Mouse (Mus musculus) frontal cortex, adult 2 months (tissue): ENCODE results near the gene Dock3. TPM values are rescaled to one million over a fixed set of nuclear protein-coding genes. Genes with fewer than 3 reads are reported as not detected.

Experiments used
- DNase-seq, 2 experiments: peaks; one replicate each; pipeline ENCODE4 v3.0.0; 2022; ENCODE audit warnings: low spot score in 1 of 2; ENCODE audit errors: extremely low spot score in 1 of 2
- polyA plus RNA-seq: library from polyadenylated mRNA; depleted of rRNA; stranded (reverse); fragments of >200 nt; gene quantifications from 2 replicates; pipeline ENCODE4 v1.2.3, GENCODE M21; 2012

Gene Dock3
- polyA plus RNA-seq, 1 experiment, result 204 TPM

- DNase-seq, result peak; percentile 98 to 99
Observed at GRCm38 (mm10) chr9:106891829-106892551, 339.7 kb downstream of the Dock3 start, which contains the start of gene Manf. Manf (minus strand) TSS chr9:106891979.

- DNase-seq, result no peak
Observed at GRCm38 (mm10) chr9:106891341-106891741, 340.4 kb downstream of the Dock3 start.

GRCm38 (mm10) chr9:106890496-106891240, 341.0 kb downstream of the Dock3 start:
- DNase-seq, result no peak

- no peak for DNase-seq
Observed at GRCm38 (mm10) chr9:106889321-106889720, 342.4 kb downstream of the Dock3 start.

- no peak for DNase-seq
Observed at GRCm38 (mm10) chr9:106888346-106888745, 343.4 kb downstream of the Dock3 start.

GRCm38 (mm10) chr9:106886828-106887702, 344.6 kb downstream of the Dock3 start, which contains the start of gene Rbm15b:
Rbm15b (minus strand) TSS chr9:106887428.
- peak; percentile 95 to 99 for DNase-seq

- DNase-seq, result peak in 1 of 2 experiments; percentile 57
Observed at GRCm38 (mm10) chr9:106885901-106886731, 345.6 kb downstream of the Dock3 start.

- DNase-seq, result no peak
Observed at GRCm38 (mm10) chr9:106884996-106885900, 346.5 kb downstream of the Dock3 start.

- no peak for DNase-seq
Observed at GRCm38 (mm10) chr9:106884306-106884705, 347.4 kb downstream of the Dock3 start.

- no peak for DNase-seq
Observed at GRCm38 (mm10) chr9:106883085-106883484, 348.6 kb downstream of the Dock3 start.

- DNase-seq, result no peak
Observed at GRCm38 (mm10) chr9:106882176-106882575, 349.5 kb downstream of the Dock3 start.

GRCm38 (mm10) chr9:106881071-106881755, 350.5 kb downstream of the Dock3 start:
- DNase-seq, result no peak

- no peak for DNase-seq
Observed at GRCm38 (mm10) chr9:106879471-106879870, 352.2 kb downstream of the Dock3 start.

- DNase-seq, result no peak
Observed at GRCm38 (mm10) chr9:106876666-106877065, 355.0 kb downstream of the Dock3 start.

GRCm38 (mm10) chr9:106874216-106874615, 357.5 kb downstream of the Dock3 start:
- DNase-seq, result no peak

GRCm38 (mm10) chr9:106858036-106858435, 373.7 kb downstream of the Dock3 start:
- DNase-seq, result no peak

- DNase-seq, result no peak
Observed at GRCm38 (mm10) chr9:106856664-106857063, 375.0 kb downstream of the Dock3 start.
